Mouse (Mus musculus) liver, adult 2 months (tissue): ENCODE data around the gene Enho. TPM values are rescaled to one million over a fixed set of nuclear protein-coding genes. Genes with fewer than 3 reads are reported as not detected.
A peak's percentile ranks its signal among the peaks of the same experiment; 100 is the strongest.

Experiments used
- DNase-seq: peaks from one replicate; pipeline ENCODE4 v3.0.0-alpha.2; 2011; ENCODE audit warnings: low read depth, low spot score; ENCODE audit errors: extremely low read depth
- H3K27ac ChIP-seq: fragments of 200-500 bp; replicated peaks from 2 replicates; pipeline ENCODE4 v1.5.1; 2012; ENCODE audit warnings: low read depth, mild to moderate bottlenecking, control low read depth, inconsistent platforms, low read length; ENCODE audit not compliant: insufficient read depth
- H3K27me3 ChIP-seq: fragments of 200-500 bp; 2 replicates; pipeline ENCODE4 v1.6.1; 2012; ENCODE audit warnings: mild to moderate bottlenecking, moderate library complexity, low read length, inconsistent platforms; ENCODE audit not compliant: control insufficient read depth, insufficient read depth
- H3K36me3 ChIP-seq: fragments of 200-500 bp; 2 replicates; pipeline ENCODE4 v1.6.1; 2012; ENCODE audit warnings: low read length, inconsistent platforms; ENCODE audit not compliant: control insufficient read depth, insufficient read depth
- H3K4me1 ChIP-seq: fragments of 200-500 bp; 2 replicates; pipeline ENCODE4 v1.6.1; 2011; ENCODE audit warnings: low read length; ENCODE audit not compliant: control insufficient read depth, insufficient read depth
- H3K4me3 ChIP-seq: fragments of 200-500 bp; 2 replicates; pipeline ENCODE4 v1.5.1; 2011; ENCODE audit warnings: low read depth, mild to moderate bottlenecking, control low read depth, low read length, moderate library complexity; ENCODE audit not compliant: insufficient read depth
- H3K79me2 ChIP-seq: fragments of 200-500 bp; 2 replicates; pipeline ENCODE4 v1.6.1; 2012; ENCODE audit warnings: inconsistent platforms, mild to moderate bottlenecking, low read length, moderate library complexity; ENCODE audit not compliant: control insufficient read depth, insufficient read depth
- H3K9ac ChIP-seq: fragments of 200-500 bp; 2 replicates; pipeline ENCODE4 v1.6.1; 2012; ENCODE audit warnings: low read depth, mild to moderate bottlenecking, control low read depth, inconsistent platforms, low read length
- CTCF ChIP-seq: fragments of 200-500 bp; IDR thresholded peaks from 2 replicates; pipeline ENCODE4 v1.5.1; 2011; ENCODE audit warnings: low read depth, low read length, control low read depth
- POLR2A ChIP-seq: fragments of 200-500 bp; IDR thresholded peaks from 2 replicates; pipeline ENCODE4 v1.6.1; 2011; ENCODE audit warnings: low read length, control low read depth; ENCODE audit not compliant: insufficient read depth; ENCODE audit errors: extremely low read depth
- WGBS: fragments of 180-500 bp; shearing (Covaris S2); methylation state at CpG from one replicate; pipeline ENCODE4 v1.1.7; 2018; 5-methylcytosine and 5-hydroxymethylcytosine counted together
- polyA plus RNA-seq: library from polyadenylated mRNA; depleted of rRNA; stranded (reverse); fragments of >200 nt; gene quantifications from 2 replicates; pipeline ENCODE4 v1.2.3, GENCODE M21; 2012
- total RNA-seq: library from RNA; depleted of rRNA; stranded (reverse); fragments of >200 nt; gene quantifications from 2 replicates; pipeline ENCODE4 v1.2.3, GENCODE M21; 2014

The Enho gene
- total and polyA plus RNA-seq, 2 experiments = 26.4 to 114 TPM

DNA sequence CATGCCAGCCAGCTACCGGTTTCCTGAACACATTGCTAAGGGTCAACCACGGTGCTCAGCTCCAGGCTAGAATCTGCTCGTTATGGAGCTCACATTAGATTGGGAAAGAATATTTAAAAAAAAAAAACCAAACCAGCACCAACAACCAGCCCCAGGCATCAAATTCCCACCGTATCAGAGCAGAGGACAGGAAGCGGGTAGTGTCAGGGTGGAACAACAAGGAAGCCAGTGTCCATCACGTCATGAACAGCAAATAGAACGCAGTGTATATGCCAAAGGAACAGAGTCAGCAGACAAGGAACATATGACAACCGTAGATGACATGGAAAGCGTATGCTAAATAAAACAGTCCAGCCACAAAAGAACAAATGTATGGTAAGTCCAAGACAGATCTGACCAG, 7.1 kb downstream of the Enho start:
- Histone ChIP-seq H3K36me3 (no peaks in the 10 kb centered on the region), H3K4me3 (no peak overlapping the region), H3K79me2 (no peaks in the 10 kb centered on the region), H3K9ac (no peak overlapping the region), H3K27ac (no peak overlapping the region), H3K27me3 (no peaks in the 10 kb centered on the region), H3K4me1 (peaks cover 27% of the 10 kb centered on the region)
- TF ChIP-seq POLR2A (no peak), CTCF (no peak)
- 77% methylated on average over 9 of the region's 9 CpGs for WGBS
- DNase-seq = no peak

DNA sequence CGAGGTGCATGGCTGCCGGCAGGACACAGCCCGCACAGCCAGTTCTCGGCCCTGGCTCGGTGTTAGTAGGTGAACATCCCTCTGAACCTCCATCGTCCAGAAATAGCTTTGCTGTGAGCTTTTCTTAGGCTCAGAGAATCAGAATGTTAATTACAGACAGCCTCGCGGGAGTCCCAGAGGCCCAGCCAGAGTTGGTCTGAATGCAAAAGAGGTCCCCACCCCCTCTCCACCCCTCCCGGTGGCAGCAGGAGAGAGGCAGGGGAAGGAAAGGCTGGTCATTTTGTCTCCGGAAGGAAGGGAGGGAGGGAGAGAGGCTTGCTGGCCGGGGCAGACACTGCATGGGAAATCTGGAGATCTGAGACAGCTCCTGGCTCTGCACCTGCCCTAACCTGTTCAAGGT, 8.7 kb downstream of the Enho start:
- Histone ChIP-seq H3K4me3 (no peak overlapping the region), H3K9ac (no peak overlapping the region), H3K36me3 (no peaks in the 10 kb centered on the region), H3K27me3 (no peaks in the 10 kb centered on the region), H3K27ac (no peak overlapping the region), H3K4me1 (peaks cover 15% of the 10 kb centered on the region), H3K79me2 (no peaks in the 10 kb centered on the region)
- TF ChIP-seq POLR2A (no peak), CTCF (no peak)
- DNase-seq = no peak
- WGBS = 12% methylated on average over 11 of the region's 11 CpGs

DNA sequence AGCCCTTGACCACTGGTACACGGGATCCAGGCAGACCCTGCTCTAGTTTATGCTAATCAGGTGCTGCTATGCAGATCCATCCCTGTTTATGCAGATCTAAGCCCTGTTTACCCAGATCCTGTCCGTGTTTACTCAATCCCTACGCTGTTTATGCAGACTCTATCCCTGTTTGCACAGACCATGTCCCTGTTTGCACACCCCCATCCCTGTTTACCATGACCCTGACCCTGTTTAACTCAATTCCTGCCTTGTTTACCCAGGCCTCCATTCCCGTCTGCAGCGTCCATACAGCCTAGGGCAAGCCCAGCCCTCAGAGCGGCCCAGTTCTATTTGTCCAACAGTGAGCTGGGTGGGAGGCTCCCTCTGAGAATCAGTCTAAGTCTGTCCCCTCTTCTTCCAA, 9.9 kb downstream of the Enho start:
- H3K36me3 ChIP-seq = no peaks in the 10 kb centered on the region
- TF ChIP-seq CTCF (no peak), POLR2A (no peak)
- H3K9ac ChIP-seq = no peak overlapping the region
- peaks cover 13% of the 10 kb centered on the region for H3K4me1 ChIP-seq
- H3K27ac ChIP-seq = no peak overlapping the region
- H3K27me3 ChIP-seq = no peaks in the 10 kb centered on the region
- H3K4me3 ChIP-seq = no peak overlapping the region
- no peaks in the 10 kb centered on the region for H3K79me2 ChIP-seq
- DNase-seq = peak; percentile 69
- WGBS = 27% methylated on average over 6 of the region's 6 CpGs

DNA sequence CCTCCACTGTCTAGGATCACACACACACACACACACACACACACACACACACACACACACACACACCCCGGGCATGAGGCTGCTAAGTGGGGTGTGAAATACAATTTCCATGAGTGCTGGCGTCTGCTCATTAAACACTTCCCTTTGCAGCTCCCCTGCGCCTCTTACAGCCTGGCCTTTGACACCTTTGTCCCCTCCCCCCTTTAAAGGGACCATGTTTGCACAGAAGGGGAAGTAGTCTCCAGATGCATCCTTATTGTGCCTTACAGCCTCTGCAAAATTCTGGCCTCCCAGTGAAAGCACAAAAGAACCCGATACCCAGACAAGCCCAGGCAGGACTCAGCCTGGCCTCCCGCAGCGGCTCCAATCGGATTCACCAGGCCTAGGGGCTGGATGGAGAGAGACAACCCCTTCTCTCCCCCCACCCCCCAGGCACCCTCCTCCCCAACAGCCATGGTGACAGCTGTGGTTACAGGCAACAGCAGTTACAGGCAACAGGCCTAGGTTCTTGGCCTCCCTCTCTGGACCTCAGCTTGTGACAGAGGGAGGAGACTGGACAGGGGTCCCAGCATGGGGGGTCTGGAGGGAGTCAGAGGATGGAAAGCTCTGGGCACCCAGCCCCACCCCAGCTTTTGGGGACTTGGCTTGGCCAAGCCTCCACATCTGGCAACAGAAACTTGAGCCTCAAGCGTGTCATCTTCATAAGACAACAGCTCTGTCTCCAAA, 11.8 kb downstream of the Enho start:
- H3K27me3 ChIP-seq = no peaks in the 10 kb centered on the region
- no peaks in the 10 kb centered on the region for H3K36me3 ChIP-seq
- DNase-seq = no peak
- peaks cover 13% of the 10 kb centered on the region for H3K4me1 ChIP-seq
- no peak overlapping the region for H3K27ac ChIP-seq
- WGBS = 48% methylated on average over 8 of the region's 8 CpGs
- H3K79me2 ChIP-seq = no peaks in the 10 kb centered on the region
- H3K4me3 ChIP-seq = no peak overlapping the region
- no peak overlapping the region for H3K9ac ChIP-seq
- TF ChIP-seq CTCF = no peak
- TF ChIP-seq POLR2A = no peak

DNA sequence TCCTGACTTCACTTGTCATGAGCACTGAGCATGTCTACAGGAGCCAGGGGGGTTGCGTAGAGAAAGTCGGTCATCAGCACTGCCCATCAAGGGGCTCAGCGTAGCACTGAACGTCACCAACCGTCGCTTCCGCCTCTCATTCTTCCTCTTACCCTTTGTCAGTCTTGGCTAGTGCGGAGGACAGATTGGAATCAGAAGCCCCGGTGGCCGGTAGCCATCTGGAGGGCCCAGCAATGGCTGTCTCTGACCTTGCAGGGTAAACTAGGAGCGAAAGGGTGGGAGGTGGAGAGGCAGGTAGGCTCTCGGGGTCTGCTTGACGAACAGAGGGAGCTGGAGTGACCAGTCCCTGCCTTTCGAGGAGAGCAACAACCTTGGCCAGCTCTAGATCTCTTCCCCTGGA, 18.1 kb downstream of the Enho start:
- TF ChIP-seq POLR2A = no peak
- no peak for TF ChIP-seq CTCF
- WGBS = 95% methylated on average over 14 of the region's 14 CpGs
- no peak for DNase-seq
- no peaks in the 10 kb centered on the region for H3K36me3 ChIP-seq
- H3K27me3 ChIP-seq = no peaks in the 10 kb centered on the region
- no peak overlapping the region for H3K4me3 ChIP-seq
- H3K4me1 ChIP-seq = no peaks in the 10 kb centered on the region
- H3K27ac ChIP-seq = no peak overlapping the region
- no peak overlapping the region for H3K9ac ChIP-seq
- H3K79me2 ChIP-seq = no peaks in the 10 kb centered on the region

DNA sequence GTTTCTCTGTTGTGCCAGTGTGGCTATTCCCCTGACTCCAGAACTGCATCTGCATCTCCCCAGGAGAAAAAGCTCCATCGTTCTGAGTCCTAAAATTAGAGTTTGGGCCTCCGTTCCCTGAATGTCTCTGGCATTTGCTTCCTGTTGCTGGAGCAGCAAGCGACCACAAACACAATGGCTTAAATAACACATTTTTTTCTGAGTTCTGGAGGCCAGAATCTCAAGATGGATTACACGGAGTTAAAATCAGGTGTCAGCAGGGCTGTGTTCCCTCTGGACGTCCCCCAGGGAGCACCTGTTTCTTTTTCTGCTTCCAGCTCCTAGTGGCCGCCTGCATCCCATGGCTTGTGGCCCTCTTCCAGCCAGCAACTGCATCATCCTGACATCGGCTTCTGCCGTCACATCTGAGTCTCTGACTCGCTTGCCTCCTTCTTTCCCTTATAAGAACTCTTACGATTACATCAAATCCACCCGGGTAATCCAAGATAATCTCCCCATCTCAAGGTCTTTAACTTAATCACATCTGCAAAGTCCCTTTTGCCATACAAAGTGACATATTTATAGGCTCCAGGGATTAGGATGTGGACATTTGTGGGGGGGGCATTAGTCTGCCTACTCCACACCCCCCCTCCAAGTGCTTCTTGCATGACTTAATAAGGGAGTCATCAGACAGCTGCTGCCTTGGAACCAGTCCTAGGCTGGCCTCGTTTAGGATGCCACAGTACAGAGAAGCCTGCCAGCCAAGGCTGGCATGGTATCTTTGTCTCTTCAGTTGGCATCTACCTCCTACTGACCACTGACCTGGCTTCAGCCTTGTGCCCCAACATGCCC, 21.0 kb downstream of the Enho start:
- no peak for DNase-seq
- H3K4me3 ChIP-seq = no peak overlapping the region
- H3K9ac ChIP-seq = no peak overlapping the region
- no peak overlapping the region for H3K27ac ChIP-seq
- no peaks in the 10 kb centered on the region for H3K36me3 ChIP-seq
- TF ChIP-seq CTCF = no peak
- TF ChIP-seq POLR2A = no peak
- WGBS = 77% methylated on average over 12 of the region's 12 CpGs
- no peaks in the 10 kb centered on the region for H3K79me2 ChIP-seq
- no peaks in the 10 kb centered on the region for H3K4me1 ChIP-seq
- no peaks in the 10 kb centered on the region for H3K27me3 ChIP-seq
